Mouse (Mus musculus): ENCODE measurements around the gene Magi1. TPM values are rescaled to one million over a fixed set of nuclear protein-coding genes. Genes with fewer than 3 reads are reported as not detected.

Magi1 gene
- 29.1 and 31.6 TPM in 2 replicates for polyA plus RNA-seq (2015; fragmentation: Nextera tagmentation; extraction: Ambion mirVana)

GRCm38 (mm10) chr6:94283318-94284061 is at the start of gene Magi1:
Gene Magi1, minus strand, starts transcription at chr6:94283917.
- H3K9me3 ChIP-seq: peaks cover 2% of the 10 kb centered on the region; the same call in 1 of the 2 replicates
- peak within 1 kb of the TSS; percentile 78 for H3K4me3 ChIP-seq
- peak within 1 kb of the TSS; percentile 93 for H3K27ac ChIP-seq
- H3K27me3 ChIP-seq: no peaks in the 10 kb centered on the region
- peak within 1 kb of the TSS; percentile 89 for H3K4me2 ChIP-seq
- H3K36me3 ChIP-seq: no peaks in the 10 kb centered on the region
- peak; percentile 96 for ATAC-seq (ENCODE audit: low FRiP score)
- H3K9ac ChIP-seq: peak within 1 kb of the TSS; percentile 76
- peaks cover 29% of the 10 kb centered on the region for H3K4me1 ChIP-seq (replicated peaks)
- under 1% methylated on average over 83 of the region's 86 CpGs for WGBS

DNA sequence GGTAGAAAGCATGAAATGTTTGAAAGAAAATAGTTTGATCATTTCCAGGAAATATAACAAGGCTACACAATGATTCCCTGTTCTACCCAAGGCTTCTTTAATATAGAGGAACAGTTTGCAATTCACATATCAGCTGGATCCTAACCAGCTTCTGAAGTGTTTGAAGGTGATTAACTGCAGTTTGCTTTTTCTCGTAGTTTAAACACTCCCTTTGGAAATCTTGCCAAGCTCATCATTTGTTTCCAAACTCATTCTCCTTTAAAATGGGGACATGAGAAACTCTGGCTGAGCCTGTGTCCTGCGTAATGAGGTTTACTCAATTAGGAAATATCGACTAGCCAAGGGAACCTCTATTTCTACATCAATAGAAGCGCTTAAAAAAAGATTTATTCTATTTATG is 43.4 kb upstream of the Magi1 start:
- WGBS: 83% methylated on average over 4 of the region's 4 CpGs

GRCm38 (mm10) chr6:94316886-94317285 is 33.2 kb upstream of the Magi1 start:
- no peak overlapping the region for H3K9ac ChIP-seq
- 94% methylated on average over 3 of the region's 3 CpGs for WGBS
- H3K4me1 ChIP-seq (replicated peaks): no peaks in the 10 kb centered on the region
- H3K4me3 ChIP-seq: no peak overlapping the region
- ATAC-seq (ENCODE audit: low FRiP score): no peak
- H3K27ac ChIP-seq: no peak overlapping the region
- H3K27me3 ChIP-seq: no peaks in the 10 kb centered on the region
- no peaks in the 10 kb centered on the region for H3K36me3 ChIP-seq
- H3K4me2 ChIP-seq: no peak overlapping the region
- no peaks in the 10 kb centered on the region for H3K9me3 ChIP-seq

More for the DNA sequence above, 43.4 kb upstream of the Magi1 start:
- Histone ChIP-seq H3K4me3 (no peak overlapping the region), H3K9ac (no peak overlapping the region), H3K27ac (no peak overlapping the region), H3K9me3 (no peaks in the 10 kb centered on the region), H3K36me3 (no peaks in the 10 kb centered on the region), H3K4me2 (no peak overlapping the region), H3K27me3 (no peaks in the 10 kb centered on the region), H3K4me1 (replicated peaks) (no peaks in the 10 kb centered on the region)
- ATAC-seq (ENCODE audit: low FRiP score): no peak

DNA sequence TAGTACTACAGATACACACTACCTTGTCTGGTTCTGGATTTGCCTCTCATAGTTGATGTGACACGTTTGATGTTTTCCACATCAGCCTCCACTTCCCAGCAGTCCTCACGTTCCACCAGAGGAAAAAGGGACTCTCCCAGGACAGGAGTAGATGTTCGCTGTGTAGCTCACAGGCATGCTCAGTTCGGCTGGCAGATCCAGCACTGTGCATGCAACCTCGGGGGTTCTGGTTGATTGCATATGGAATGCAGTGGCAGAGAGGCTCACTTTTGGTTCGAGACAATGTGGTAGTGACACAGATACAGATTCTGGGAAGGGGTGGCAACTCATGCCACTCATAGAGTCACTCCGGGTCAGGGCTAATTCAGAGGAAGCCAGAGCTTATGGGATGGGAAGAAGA is 28.6 kb upstream of the Magi1 start:
- Histone ChIP-seq H3K4me3 (no peak overlapping the region), H3K4me2 (no peak overlapping the region), H3K9me3 (no peaks in the 10 kb centered on the region), H3K27me3 (no peaks in the 10 kb centered on the region), H3K27ac (no peak overlapping the region), H3K4me1 (replicated peaks) (peaks cover 4% of the 10 kb centered on the region), H3K36me3 (no peaks in the 10 kb centered on the region), H3K9ac (no peak overlapping the region)
- ATAC-seq (ENCODE audit: low FRiP score): no peak
- 72% methylated on average over 7 of the region's 7 CpGs for WGBS

DNA sequence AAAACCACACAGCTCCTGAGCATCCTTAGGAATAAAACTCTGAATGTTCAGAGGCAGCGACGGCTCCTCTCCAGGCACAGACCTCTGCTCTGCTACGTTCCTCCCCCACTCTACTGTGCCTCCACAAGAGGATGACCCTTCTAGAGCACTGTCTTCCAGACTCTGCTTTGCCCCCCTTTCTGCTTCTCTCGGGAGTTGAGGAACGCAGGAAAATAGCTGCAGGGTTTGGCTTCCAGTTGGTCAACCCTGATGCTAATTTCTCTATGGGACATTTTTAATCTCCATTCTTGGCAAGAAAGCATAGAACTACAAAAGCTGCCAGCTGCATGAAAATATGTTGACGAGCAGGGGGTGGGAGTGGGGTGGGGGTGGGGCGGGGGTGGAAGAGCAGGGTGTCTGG is 24.8 kb upstream of the Magi1 start:
- ATAC-seq (ENCODE audit: low FRiP score): no peak

GRCm38 (mm10) chr6:94303512-94303911 is 19.8 kb upstream of the Magi1 start:
- no peaks in the 10 kb centered on the region for H3K27me3 ChIP-seq
- no peaks in the 10 kb centered on the region for H3K36me3 ChIP-seq
- no peak overlapping the region for H3K4me3 ChIP-seq
- H3K9ac ChIP-seq: no peak overlapping the region
- 85% methylated on average over 6 of the region's 6 CpGs for WGBS
- no peak overlapping the region for H3K4me2 ChIP-seq
- peaks cover 3% of the 10 kb centered on the region for H3K4me1 ChIP-seq (replicated peaks)
- no peak for ATAC-seq (ENCODE audit: low FRiP score)
- H3K27ac ChIP-seq: no peak overlapping the region
- H3K9me3 ChIP-seq: no peaks in the 10 kb centered on the region

More for the DNA sequence above, 24.8 kb upstream of the Magi1 start:
- H3K36me3 ChIP-seq: no peaks in the 10 kb centered on the region
- WGBS: 31% methylated on average over 7 of the region's 7 CpGs
- no peak overlapping the region for H3K4me2 ChIP-seq
- no peaks in the 10 kb centered on the region for H3K9me3 ChIP-seq
- H3K9ac ChIP-seq: no peak overlapping the region
- H3K4me1 ChIP-seq (replicated peaks): peaks cover 4% of the 10 kb centered on the region
- no peaks in the 10 kb centered on the region for H3K27me3 ChIP-seq
- H3K27ac ChIP-seq: peak overlapping the region; percentile 48
- H3K4me3 ChIP-seq: no peak overlapping the region

- no peak for ATAC-seq (ENCODE audit: low FRiP score)
Measured at GRCm38 (mm10) chr6:94301804-94302203, 18.1 kb upstream of the Magi1 start.

DNA sequence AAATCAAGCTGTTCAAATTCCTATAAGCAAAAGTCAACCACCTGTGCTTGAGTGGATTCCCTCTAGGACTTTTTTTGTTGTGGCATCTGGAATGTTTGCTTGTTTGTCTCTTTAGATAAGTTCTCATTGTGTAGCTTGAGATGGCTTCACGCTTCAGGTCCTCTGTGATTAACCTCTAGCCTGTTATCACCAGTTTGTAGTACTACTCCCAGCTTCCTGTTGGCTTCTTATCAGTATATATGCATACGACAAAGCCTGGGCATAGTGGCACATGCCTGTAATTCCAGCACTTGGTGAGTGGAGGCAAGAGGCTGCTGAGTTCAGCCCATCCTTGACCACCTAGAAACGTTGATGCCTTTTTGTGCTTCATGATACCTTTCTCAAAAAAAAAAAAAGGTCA is 16.8 kb upstream of the Magi1 start:
- Histone ChIP-seq H3K4me2 (no peak overlapping the region), H3K27ac (no peak overlapping the region), H3K9ac (no peak overlapping the region), H3K4me3 (no peak overlapping the region), H3K36me3 (no peaks in the 10 kb centered on the region), H3K4me1 (replicated peaks) (no peaks in the 10 kb centered on the region), H3K27me3 (no peaks in the 10 kb centered on the region), H3K9me3 (no peaks in the 10 kb centered on the region)
- ATAC-seq (ENCODE audit: low FRiP score): no peak
- 84% methylated on average over 3 of the region's 3 CpGs for WGBS

More at GRCm38 (mm10) chr6:94301804-94302203, 18.1 kb upstream of the Magi1 start:
- no peak overlapping the region for H3K4me3 ChIP-seq
- no peak overlapping the region for H3K27ac ChIP-seq
- 93% methylated on average over 10 of the region's 10 CpGs for WGBS
- H3K4me1 ChIP-seq (replicated peaks): no peaks in the 10 kb centered on the region
- H3K4me2 ChIP-seq: no peak overlapping the region
- H3K9ac ChIP-seq: no peak overlapping the region
- H3K36me3 ChIP-seq: no peaks in the 10 kb centered on the region
- no peaks in the 10 kb centered on the region for H3K27me3 ChIP-seq
- H3K9me3 ChIP-seq: no peaks in the 10 kb centered on the region

DNA sequence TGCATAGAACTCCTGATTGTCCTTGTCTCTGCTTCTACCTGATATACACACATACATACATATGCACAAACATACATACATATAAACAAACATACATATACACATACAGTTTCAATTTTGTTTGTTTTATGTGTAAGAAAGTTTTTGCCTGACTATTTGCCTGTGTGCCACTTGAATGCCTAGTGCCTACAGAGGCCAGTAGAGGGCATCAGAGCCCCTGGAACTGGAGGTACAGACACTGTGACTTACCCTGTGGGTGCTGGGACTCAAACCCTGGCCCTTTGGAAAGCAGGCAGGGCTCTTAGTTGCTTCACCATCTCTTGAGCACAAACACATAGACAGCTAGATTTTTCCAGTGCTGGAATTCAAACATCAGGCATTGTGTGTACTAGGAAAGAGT is 3.7 kb upstream of the Magi1 start:
- Histone ChIP-seq H3K4me3 (no peak overlapping the region), H3K27me3 (no peaks in the 10 kb centered on the region), H3K9ac (no peak overlapping the region), H3K4me1 (replicated peaks) (peaks cover 13% of the 10 kb centered on the region), H3K27ac (no peak overlapping the region), H3K4me2 (no peak overlapping the region), H3K36me3 (no peaks in the 10 kb centered on the region), H3K9me3 (peaks cover 5% of the 10 kb centered on the region)
- no peak for ATAC-seq (ENCODE audit: low FRiP score)

DNA sequence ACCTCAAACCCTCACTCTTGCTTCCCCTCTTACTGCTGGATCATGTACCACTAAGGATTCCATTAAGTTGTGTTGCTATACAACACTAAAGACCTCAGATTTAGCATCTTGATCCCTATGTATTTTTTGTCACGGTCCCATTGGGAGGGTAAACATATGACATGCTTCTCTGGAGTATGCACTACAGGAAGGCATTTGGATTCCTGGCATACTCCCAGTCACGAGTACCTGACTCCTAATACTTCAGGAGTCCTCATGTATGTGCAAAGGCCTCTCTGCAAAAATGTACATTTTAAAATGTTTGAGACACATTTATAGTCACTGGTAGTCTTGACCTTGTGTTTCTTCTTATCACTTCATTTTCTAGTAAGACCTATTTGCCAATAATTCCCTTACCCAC is 2.8 kb upstream of the Magi1 start:
- Histone ChIP-seq H3K27ac (no peak overlapping the region), H3K36me3 (no peaks in the 10 kb centered on the region), H3K9ac (no peak overlapping the region), H3K4me3 (no peak overlapping the region), H3K9me3 (peaks cover 5% of the 10 kb centered on the region), H3K27me3 (no peaks in the 10 kb centered on the region), H3K4me1 (replicated peaks) (peaks cover 21% of the 10 kb centered on the region), H3K4me2 (no peak overlapping the region)
- no peak for ATAC-seq (ENCODE audit: low FRiP score)
- 89% methylated on average over 2 of the region's 2 CpGs for WGBS

- Histone ChIP-seq H3K9ac (peak overlapping the region; percentile 63), H3K27me3 (no peaks in the 10 kb centered on the region), H3K27ac (peak overlapping the region; percentile 35; the same call in 1 of the 2 replicates), H3K4me1 (replicated peaks) (peaks cover 29% of the 10 kb centered on the region), H3K36me3 (no peaks in the 10 kb centered on the region), H3K4me3 (peak overlapping the region; percentile 78), H3K9me3 (peaks cover 5% of the 10 kb centered on the region), H3K4me2 (peak overlapping the region; percentile 89)
- WGBS: under 1% methylated on average over 44 of the region's 44 CpGs
- ATAC-seq (ENCODE audit: low FRiP score): peak; percentile 62
Measured at GRCm38 (mm10) chr6:94284089-94284825, 540 bp upstream of the Magi1 start.

DNA sequence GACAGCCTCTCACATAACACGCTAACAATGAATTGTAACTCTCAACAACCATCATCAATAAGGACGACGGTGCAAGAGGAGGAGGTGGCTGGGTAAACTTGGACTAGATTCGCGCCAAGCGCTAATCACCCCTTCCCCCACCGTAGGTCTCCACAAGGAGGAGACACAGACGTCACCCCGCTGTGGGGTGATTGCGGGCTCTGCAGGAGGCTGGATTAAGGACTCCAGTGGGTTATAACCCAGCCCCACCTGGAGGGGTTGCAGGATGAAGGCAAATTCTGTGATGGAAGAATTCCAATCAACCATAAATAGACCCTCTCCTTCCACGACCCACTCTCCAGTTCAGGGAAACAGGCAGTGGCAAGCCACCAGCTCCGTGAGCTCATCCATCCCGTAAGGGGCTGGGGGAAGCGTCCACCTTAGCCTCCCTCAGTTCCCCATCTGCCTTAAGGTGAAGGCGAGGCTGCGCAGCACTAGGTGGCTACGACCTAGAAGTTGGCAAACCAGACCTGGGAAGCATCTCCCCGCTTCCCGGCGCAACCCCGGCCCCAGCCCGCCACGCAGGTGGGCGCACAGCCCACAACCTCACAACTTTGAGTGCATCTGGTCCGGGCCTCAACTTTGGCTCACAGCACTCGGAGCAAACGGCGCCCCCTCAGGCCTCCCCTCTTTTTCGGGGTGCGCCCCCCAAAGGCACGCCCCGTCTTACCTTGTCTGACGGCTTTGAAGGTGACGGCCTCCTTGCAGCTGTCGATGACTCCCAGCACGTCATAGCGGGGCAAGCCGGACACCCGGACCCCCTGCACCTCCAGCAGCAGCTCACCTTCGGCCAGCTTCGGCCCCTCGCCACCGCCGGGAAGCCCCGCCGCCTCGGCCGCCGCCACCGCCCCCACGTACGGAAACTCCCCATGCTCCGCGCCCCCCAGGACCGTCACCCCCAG is 1.1 kb downstream of the Magi1 start:
- WGBS: under 1% methylated on average over 55 of the region's 55 CpGs

More for the DNA sequence above, 1.1 kb downstream of the Magi1 start:
- H3K27ac ChIP-seq: peak overlapping the region; percentile 93
- ATAC-seq (ENCODE audit: low FRiP score): no peak
- no peaks in the 10 kb centered on the region for H3K36me3 ChIP-seq
- H3K9ac ChIP-seq: peak overlapping the region; percentile 76
- peak overlapping the region; percentile 78 for H3K4me3 ChIP-seq
- peaks cover 29% of the 10 kb centered on the region for H3K4me1 ChIP-seq (replicated peaks)
- no peaks in the 10 kb centered on the region for H3K9me3 ChIP-seq
- H3K4me2 ChIP-seq: peak overlapping the region; percentile 89
- no peaks in the 10 kb centered on the region for H3K27me3 ChIP-seq

Data from hindbrain, embryonic 13.5 days (tissue).